Mouse (Mus musculus): Measurements from ENCODE around the gene Parg.

Gene Parg

GRCm38 (mm10) chr14:32321732-32322685 is 120.3 kb downstream of the Parg start, which contains the start of gene Ogdhl:
TSS of gene Ogdhl (plus strand) at chr14:32322019.
- DNase-seq (ENCODE audit: inconsistent ontology term) = peak; percentile 87

- no peak for DNase-seq (ENCODE audit: inconsistent ontology term)
Measured at GRCm38 (mm10) chr14:32323221-32323620, 121.5 kb downstream of the Parg start.

GRCm38 (mm10) chr14:32327366-32327765 is 125.6 kb downstream of the Parg start:
- no peak for DNase-seq (ENCODE audit: inconsistent ontology term)

DNA sequence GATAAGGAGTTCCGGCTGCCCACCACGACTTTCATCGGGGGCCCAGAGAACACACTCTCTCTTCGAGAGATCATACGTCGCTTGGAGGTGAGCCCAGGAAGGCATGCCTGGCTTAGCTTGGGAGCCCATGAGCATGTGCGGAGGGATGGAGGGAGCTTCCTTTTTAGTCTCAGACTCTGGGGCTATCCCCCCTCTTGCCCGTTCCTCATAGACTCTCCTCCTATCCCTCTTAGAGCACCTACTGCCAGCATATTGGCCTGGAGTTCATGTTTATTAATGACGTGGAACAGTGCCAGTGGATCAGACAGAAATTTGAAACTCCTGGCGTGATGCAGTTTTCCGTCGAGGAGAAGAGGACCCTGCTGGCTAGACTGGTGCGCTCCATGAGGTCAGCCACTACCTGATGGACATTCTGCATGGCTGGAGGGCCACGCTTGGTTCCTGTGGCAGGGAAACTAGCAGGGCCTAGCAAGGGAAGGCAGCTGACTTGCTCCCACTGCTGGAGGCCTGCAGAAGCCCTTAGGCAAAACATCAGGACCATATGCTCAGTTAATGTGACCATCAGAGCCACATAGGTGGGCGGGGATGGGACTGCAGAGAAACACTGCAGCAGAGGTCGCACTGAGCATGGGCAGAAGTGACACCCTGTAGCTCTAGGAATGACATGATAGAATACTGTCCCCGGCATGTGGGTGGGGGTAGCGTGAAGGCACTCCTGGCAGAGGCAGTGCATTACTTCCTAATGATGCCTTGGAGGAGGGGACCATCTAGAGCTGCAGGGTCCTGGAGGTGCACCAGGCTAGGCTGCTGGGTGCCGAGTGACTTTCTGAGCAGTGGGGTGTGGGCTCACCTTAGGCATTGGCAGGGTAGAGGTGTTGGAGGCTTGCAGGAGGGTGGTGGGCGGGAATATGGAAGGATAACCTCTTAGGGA is 131.0 kb downstream of the Parg start:
- no peak for DNase-seq (ENCODE audit: inconsistent ontology term)

- no peak for DNase-seq (ENCODE audit: inconsistent ontology term)
Measured at GRCm38 (mm10) chr14:32336021-32336420, 134.3 kb downstream of the Parg start.

GRCm38 (mm10) chr14:32336547-32336946 is 134.8 kb downstream of the Parg start:
- no peak for DNase-seq (ENCODE audit: inconsistent ontology term)

GRCm38 (mm10) chr14:32341823-32342222 is 140.1 kb downstream of the Parg start:
- no peak for DNase-seq (ENCODE audit: inconsistent ontology term)

GRCm38 (mm10) chr14:32344176-32344575 is 142.4 kb downstream of the Parg start:
- DNase-seq (ENCODE audit: inconsistent ontology term) = no peak

GRCm38 (mm10) chr14:32344694-32345093 is 142.9 kb downstream of the Parg start:
- no peak for DNase-seq (ENCODE audit: inconsistent ontology term)
